Mouse (Mus musculus) intestine, postnatal 0 days (tissue): ENCODE measurements around the gene Hdc. TPM values are rescaled to one million over a fixed set of nuclear protein-coding genes. Genes with fewer than 3 reads are reported as not detected.
"Not testable (repeated sequence)": the region's sequence is repeated elsewhere in the genome, so short reads cannot be mapped to it uniquely, and the experiment has no call there.

Source experiments
- ATAC-seq: fragments of 200-750 bp; cut with Nextera tagmentation; 2 replicates; pipeline ENCODE4 v1.8.0; 2017; ENCODE audit warnings: mild to moderate bottlenecking, moderate TSS enrichment, moderate library complexity
- H3K27ac ChIP-seq: fragments of 300-500 bp; sonication (generic); 2 replicates; pipeline ENCODE4 v1.5.1; 2014; ENCODE audit warnings: mild to moderate bottlenecking, low read depth, low read length, moderate library complexity
- H3K27me3 ChIP-seq: fragments of 300-500 bp; sonication (generic); replicated peaks from 2 replicates; pipeline ENCODE4 v1.6.1; 2014; ENCODE audit warnings: low read length, mixed read lengths; ENCODE audit not compliant: control insufficient read depth, insufficient read depth
- H3K36me3 ChIP-seq: fragments of 300-500 bp; sonication (generic); 2 replicates; pipeline ENCODE4 v1.6.1; 2014; ENCODE audit warnings: mild to moderate bottlenecking, moderate library complexity; ENCODE audit not compliant: control insufficient read depth, insufficient read depth
- H3K4me1 ChIP-seq: fragments of 300-500 bp; sonication (generic); replicated peaks from 2 replicates; pipeline ENCODE4 v1.6.1; 2014; ENCODE audit warnings: antibody characterized with exemption, low read length, mixed read lengths; ENCODE audit not compliant: control insufficient read depth, insufficient read depth
- H3K4me2 ChIP-seq: fragments of 300-500 bp; sonication (generic); replicated peaks from 2 replicates; pipeline ENCODE4 v1.6.1; 2014; ENCODE audit warnings: low read depth, mild to moderate bottlenecking, moderate library complexity
- H3K4me3 ChIP-seq: fragments of 300-500 bp; sonication (generic); 2 replicates; pipeline ENCODE4 v1.5.1; 2014; ENCODE audit warnings: low read depth, low read length
- H3K9ac ChIP-seq: fragments of 300-500 bp; sonication (generic); 2 replicates; pipeline ENCODE4 v1.6.1; 2014; ENCODE audit warnings: mild to moderate bottlenecking, low read depth, low read length
- H3K9me3 ChIP-seq: fragments of 300-500 bp; sonication (generic); 2 replicates; pipeline ENCODE4 v1.6.1; 2016; ENCODE audit warnings: mixed run types; ENCODE audit not compliant: control insufficient read depth
- CTCF ChIP-seq: sonication (generic); IDR thresholded peaks from 2 replicates; pipeline ENCODE4 v1.5.1; 2016; ENCODE audit warnings: low read depth, mild to moderate bottlenecking, control low read depth, antibody characterized with exemption, moderate library complexity
- WGBS: fragments of 180-500 bp; shearing (Covaris S2); extraction: QIAGEN DNeasy Blood & Tissue Kit; methylation state at CpG from one replicate; pipeline ENCODE4 v1.1.7; 2014; 5-methylcytosine and 5-hydroxymethylcytosine counted together
- polyA plus RNA-seq: library from polyadenylated mRNA; unstranded; fragments of >200 nt; fragmentation: Nextera tagmentation; extraction: Ambion mirVana; gene quantifications from 2 replicates; pipeline ENCODE4 v1.2.1, GENCODE M21; 2015

Gene Hdc
- polyA plus RNA-seq, 1 experiment from 2014 or later = 1.2 TPM

DNA sequence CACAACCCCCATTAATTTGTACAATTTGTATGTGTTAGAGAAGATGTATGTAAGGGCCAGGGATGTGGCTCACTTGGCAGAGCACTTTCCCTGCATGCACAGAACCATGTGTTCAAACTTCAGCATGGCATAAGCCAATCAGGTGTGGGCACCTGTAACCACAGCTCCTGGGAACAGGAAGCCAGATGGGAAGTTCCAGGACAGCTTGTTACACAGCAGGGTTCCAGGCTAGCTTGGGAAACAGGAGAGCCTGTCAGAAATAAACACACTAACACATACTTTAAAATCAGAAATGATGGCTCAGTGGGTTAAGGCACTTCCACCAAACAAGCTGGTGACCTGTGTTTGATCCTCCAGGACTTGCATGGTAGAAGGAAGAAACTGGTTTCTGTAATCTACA is 4.0 kb upstream of the Hdc start:
- Histone ChIP-seq H3K4me1 (no peaks in the 10 kb centered on the region), H3K4me2 (no peak overlapping the region), H3K27me3 (no peaks in the 10 kb centered on the region), H3K36me3 (no peaks in the 10 kb centered on the region; the same call in 1 of the 2 replicates), H3K27ac (no peak overlapping the region), H3K4me3 (no peak overlapping the region), H3K9ac (no peak overlapping the region), H3K9me3 (no peaks in the 10 kb centered on the region)
- no peak for TF ChIP-seq CTCF
- no peak for ATAC-seq

GRCm38 (mm10) chr2:126622455-126622854 is 3.4 kb upstream of the Hdc start:
- no peak overlapping the region for H3K9ac ChIP-seq
- H3K9me3 ChIP-seq = no peaks in the 10 kb centered on the region
- WGBS = 71% methylated on average over 2 of the region's 2 CpGs
- no peaks in the 10 kb centered on the region for H3K4me1 ChIP-seq
- ATAC-seq = no peak
- H3K27ac ChIP-seq = no peak overlapping the region
- no peak overlapping the region for H3K4me2 ChIP-seq
- no peak overlapping the region for H3K4me3 ChIP-seq
- no peaks in the 10 kb centered on the region for H3K27me3 ChIP-seq
- TF ChIP-seq CTCF = no peak
- H3K36me3 ChIP-seq = no peaks in the 10 kb centered on the region

DNA sequence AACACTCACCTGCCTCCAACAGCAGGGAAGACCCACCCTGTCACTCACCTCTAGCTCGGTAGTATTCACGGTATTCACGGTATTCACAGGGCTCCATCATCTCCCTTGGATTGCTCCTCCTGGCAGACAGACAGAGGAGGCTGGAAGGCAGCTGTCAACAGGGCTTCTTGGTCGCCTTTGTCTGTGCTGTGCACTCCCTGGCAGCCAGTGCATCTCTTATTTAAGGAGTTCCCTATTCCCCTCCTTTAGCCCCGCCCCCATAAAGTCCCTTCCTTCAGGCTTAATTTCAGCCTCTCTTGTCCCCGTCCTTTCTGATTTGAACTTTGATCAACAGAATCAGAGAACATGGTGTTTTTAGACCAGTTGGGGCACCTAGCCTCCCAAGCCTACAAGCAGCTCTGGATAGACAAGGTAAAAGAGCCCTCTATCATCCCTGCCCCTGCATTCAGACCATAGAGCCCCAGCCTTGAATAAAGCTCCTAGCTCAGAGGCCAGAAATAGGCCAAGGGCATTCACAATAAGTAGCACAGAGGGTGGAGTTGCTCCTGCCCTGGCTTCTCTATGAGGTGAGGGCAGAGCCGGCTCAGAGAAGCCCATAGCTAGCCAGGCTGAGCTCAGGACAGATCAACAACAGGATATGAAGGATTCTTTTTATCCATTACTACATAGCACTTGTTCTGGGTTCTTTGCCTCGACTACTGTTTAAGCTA is 474 bp downstream of the Hdc start:
- Histone ChIP-seq H3K9ac (no peak overlapping the region), H3K4me1 (no peaks in the 10 kb centered on the region), H3K9me3 (no peaks in the 10 kb centered on the region), H3K4me3 (no peak overlapping the region), H3K36me3 (no peaks in the 10 kb centered on the region), H3K27ac (no peak overlapping the region), H3K27me3 (no peaks in the 10 kb centered on the region), H3K4me2 (no peak overlapping the region)
- ATAC-seq = no peak
- TF ChIP-seq CTCF = no peak
- 29% methylated on average over 8 of the region's 8 CpGs for WGBS

DNA sequence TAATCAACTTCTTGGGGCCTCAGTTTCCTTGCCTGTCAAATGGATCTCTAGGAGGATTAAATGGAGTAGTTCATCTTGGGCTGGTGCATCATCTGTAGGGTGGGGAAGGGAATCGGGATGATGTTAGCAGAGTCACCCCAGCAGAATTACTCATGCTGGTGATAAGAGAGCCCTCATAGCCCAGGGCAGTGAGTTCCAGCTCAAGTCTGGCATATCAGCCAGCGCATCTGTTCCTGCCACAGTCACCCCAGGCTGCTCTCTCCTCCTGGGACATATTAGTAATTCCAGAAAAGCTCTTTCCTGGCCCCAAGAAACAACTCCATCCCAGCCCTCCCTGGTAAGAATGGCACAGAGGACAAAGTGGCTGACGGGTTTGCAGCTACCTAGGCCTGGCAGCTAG is 3.7 kb downstream of the Hdc start:
- H3K4me3 ChIP-seq = no peak overlapping the region
- no peaks in the 10 kb centered on the region for H3K36me3 ChIP-seq
- H3K27ac ChIP-seq = no peak overlapping the region
- WGBS = 81% methylated on average over 3 of the region's 3 CpGs
- no peak for ATAC-seq
- no peak overlapping the region for H3K4me2 ChIP-seq
- no peak for TF ChIP-seq CTCF
- no peaks in the 10 kb centered on the region for H3K27me3 ChIP-seq
- H3K9me3 ChIP-seq = no peaks in the 10 kb centered on the region
- H3K9ac ChIP-seq = no peak overlapping the region
- no peaks in the 10 kb centered on the region for H3K4me1 ChIP-seq

GRCm38 (mm10) chr2:126609600-126609999 is 9.5 kb downstream of the Hdc start:
- H3K36me3 ChIP-seq, H3K27ac ChIP-seq, H3K4me3 ChIP-seq, H3K4me2 ChIP-seq, ATAC-seq, H3K4me1 ChIP-seq, H3K9me3 ChIP-seq, H3K27me3 ChIP-seq, H3K9ac ChIP-seq: not testable (repeated sequence)
- 66% methylated on average over 12 of the region's 12 CpGs for WGBS

GRCm38 (mm10) chr2:126607553-126608203 is 11.4 kb downstream of the Hdc start:
- Histone ChIP-seq H3K36me3 (no peaks in the 10 kb centered on the region), H3K27ac (no peak overlapping the region), H3K27me3 (no peaks in the 10 kb centered on the region), H3K9ac (no peak overlapping the region), H3K4me2 (no peak overlapping the region), H3K4me1 (no peaks in the 10 kb centered on the region), H3K4me3 (no peak overlapping the region), H3K9me3 (no peaks in the 10 kb centered on the region)
- WGBS = 50% methylated on average over 10 of the region's 10 CpGs
- ATAC-seq = no peak
- TF ChIP-seq CTCF = no peak

- TF ChIP-seq CTCF = no peak
These were observed 12.4 kb downstream of the Hdc start for GRCm38 (mm10) chr2:126606688-126607062.

More at GRCm38 (mm10) chr2:126606688-126607062, 12.4 kb downstream of the Hdc start:
- Histone ChIP-seq H3K4me2 (no peak overlapping the region), H3K36me3 (no peaks in the 10 kb centered on the region), H3K27ac (no peak overlapping the region), H3K4me3 (no peak overlapping the region), H3K9ac (no peak overlapping the region), H3K4me1 (no peaks in the 10 kb centered on the region), H3K9me3 (no peaks in the 10 kb centered on the region), H3K27me3 (no peaks in the 10 kb centered on the region)
- WGBS = 37% methylated on average over 4 of the region's 4 CpGs
- no peak for ATAC-seq
